Mouse (Mus musculus): ENCODE results near the gene Large1.
"Not testable (repeated sequence)": the region's sequence is repeated elsewhere in the genome, so short reads cannot be mapped to it uniquely, and the experiment has no call there.

The Large1 gene

DNA sequence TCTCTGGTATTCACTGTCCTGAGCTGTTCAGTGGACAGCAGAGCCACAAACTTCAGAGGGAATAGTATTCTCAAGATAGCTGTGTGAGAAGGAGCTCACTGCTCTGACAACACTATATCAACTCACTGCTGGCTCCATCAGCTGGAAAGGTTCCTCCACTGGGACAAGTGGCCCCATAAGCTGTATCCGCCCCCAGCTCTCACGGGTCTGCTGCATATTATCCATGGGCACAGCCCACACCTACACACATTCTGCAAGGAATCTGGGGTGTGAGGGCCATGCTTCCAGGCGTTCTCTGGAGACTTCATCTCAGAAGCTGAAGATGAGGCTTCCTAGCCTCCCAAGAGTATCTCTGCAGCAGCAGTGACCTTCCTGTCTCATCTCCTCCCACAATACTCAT is 50.4 kb downstream of the Large1 start:
- in situ Hi-C loops (cut with MboI, MseI), result no loop called here

DNA sequence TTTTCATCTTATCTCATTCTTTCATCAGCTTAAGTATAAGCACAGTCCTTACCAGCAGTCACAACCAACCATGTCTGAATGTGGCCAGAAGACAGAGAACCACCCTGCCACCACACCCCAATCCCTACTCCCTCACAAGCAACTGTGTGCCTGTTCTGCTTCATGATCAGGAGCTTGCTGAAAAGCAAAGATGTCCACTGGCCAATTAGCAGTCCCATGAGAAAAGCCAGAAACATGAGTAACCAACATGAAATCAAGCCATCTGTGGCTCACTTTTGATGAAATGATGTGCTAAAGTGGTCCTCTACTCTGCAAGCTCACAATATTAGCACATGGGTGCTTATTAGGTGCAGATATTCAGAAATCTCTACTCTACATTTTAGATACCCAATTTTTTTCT is 57.8 kb downstream of the Large1 start:
- in situ Hi-C loops (cut with MboI, MseI), result no loop called here

DNA sequence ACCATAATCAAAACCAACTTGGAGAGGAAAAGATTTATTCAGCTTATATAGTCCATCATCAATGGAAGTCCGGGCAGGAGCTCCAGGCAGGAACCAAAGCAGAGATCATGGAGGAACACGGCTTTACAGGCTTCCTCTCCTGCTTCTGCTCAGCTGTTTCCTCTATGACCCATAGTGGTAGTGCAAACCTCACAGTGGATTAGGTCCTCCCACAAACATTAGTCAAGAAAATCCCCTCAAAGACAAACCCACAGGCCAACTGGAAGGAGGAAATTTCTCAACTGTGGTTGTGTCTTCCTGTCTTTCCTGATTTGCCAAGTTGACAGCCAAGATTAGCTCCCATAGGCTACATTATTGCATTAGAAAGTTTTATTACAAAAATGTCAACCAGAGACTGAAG is 59.7 kb downstream of the Large1 start:
- in situ Hi-C loops (cut with MboI, MseI), result no loop called here

DNA sequence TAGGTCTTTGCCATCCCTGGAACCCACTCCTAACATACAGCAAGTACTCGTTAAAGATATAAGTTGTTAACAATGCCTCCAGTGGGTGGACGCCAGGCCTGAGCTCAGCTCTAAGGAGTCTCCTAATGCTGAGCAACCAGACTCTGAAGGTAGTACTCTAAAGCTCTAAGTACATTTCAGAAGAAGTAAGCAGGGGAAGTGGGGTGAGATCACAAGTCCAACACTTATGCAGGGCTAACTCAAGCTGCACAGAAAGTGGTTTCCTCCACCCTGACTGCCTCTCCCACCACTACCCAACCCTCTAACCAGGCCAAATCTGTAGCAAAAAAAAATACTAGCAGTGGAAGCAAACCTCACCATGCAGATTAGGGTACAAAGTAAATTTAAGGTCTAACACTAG is 61.7 kb downstream of the Large1 start:
- in situ Hi-C loops (cut with MboI, MseI), result no loop called here

DNA sequence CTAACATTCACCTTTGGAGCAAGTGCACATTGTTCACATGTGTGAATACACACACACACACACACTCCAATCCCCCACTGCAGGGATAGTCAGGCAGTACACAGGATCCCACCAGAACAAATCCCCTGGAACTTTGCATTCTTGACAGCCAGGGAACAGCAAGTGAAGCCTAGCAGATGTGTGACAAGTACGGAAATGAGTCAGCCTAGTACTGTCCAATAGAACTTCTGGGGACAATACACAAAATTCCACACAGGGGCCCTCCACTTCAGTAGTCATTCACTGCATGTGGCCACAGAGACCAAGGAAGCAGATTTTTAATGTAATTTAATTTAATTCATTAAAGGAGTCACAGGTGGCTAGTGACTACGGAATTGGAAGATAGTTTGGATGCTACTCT is 62.7 kb downstream of the Large1 start:
- in situ Hi-C loops (cut with MboI, MseI), result no loop called here

DNA sequence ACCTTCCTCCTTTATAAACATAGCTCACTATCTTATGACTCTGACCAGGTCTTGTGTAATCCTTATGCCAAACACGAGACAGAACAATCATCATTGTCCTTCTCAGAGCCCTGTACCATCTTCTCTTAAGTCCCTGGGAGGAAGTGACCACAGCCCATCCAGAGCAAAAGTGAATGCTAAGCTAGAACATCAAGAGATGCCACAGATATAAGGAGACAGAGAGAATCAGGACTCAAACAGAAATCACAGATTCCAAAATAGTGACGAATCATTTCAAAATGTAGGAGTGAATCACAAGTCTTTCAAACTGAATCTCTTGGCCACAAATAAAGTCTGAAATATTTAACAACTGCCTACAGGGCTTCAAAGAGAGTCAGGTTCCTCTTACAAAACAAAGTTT is 63.5 kb downstream of the Large1 start:
- in situ Hi-C loops (cut with MboI, MseI), result no loop called here

DNA sequence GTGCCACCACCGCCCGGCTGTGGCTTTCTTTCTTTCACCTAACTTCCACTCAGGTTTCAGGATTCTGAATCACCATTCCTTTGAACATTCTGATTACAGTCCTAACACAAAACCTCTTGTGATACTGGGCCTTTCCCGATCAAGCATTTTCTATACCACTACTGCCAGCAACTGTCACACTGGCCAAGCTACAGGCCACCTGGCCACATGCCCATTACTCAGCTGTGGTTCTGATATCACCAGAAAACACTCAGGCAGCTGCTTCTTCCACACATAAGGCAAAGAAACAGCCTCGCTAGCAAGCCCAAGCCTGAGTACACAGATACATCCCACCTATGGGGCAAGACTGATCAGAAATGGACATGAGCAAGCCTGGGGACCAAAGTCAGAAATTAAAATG is 71.3 kb downstream of the Large1 start:
- in situ Hi-C loops (cut with MboI, MseI), result no loop called here

DNA sequence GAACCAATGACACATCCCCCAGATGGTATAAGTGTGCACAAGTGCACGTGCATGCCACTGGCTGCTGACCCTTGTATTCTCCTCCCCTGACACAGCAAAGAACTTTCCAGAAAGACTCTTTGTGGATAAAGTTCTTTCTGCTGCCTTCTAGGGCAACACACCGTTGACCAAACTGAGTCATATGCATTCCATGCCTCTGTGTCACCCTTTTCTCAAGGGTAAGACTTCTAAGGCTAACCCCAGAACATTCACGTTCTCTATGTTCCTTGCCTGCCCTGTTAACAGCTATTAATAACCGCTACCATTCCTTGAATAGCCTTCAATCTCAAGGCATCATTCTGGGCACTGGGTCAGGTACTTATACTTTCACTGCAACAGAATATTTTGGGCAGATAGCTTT is 77.3 kb downstream of the Large1 start:
- in situ Hi-C loops (cut with MboI, MseI), result no loop called here

DNA sequence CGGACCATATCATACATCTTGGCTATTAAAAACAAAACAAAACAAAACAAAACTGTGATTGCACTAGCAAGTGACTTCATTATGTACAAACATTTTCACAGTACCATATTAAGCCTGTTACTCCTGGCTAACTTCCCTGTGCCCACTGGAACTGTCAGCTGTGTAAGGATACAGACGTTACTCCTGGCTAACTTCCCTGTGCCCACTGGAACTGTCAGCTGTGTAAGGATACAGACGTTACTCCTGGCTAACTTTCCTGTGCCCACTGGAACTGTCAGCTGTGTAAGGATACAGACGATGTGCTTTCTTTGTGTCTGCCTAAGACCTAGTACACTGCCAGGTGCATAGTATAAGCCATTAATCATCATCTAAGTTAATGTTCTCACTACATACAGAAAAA is 77.9 kb downstream of the Large1 start:
- in situ Hi-C loops (cut with MboI, MseI), result not testable (repeated sequence)

DNA sequence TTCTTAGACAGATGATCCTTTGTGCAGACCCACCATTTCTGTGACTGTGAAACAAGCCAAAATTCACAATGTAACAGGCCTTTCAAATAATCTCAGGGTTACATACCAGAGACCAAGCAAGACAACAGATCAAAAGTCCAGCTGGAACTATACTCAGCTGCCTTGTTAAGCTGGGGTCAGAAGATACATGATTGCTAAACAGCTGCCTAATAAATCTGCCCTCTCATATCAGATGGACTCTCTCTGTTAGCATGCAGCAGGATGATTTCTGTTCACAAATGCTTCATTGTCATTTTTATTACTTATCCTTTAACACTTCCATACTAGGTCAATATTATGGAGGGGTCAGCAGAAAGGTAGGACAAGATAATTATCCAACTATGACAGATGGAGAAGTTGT is 80.2 kb downstream of the Large1 start:
- in situ Hi-C loops (cut with MboI, MseI), result no loop called here

DNA sequence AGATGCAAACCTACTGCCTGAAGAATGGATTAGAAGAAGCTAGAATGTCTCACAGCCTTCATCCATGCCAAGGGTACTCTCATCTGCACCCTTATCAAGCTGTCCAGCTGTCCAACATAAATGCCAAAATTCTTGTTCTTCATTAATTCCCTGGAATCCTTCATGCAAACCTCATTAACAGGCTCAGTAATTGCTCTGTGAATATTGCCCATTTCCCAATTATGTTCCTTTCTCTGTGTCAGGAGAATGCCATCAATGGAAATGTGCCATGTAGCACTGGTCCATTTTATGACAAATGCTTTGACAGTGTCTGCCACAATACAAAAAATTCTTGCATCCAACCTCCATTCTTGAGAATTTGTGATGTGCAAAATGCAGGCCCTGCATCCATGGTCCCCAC is 82.3 kb downstream of the Large1 start:
- in situ Hi-C loops (cut with MboI, MseI), result no loop called here

DNA sequence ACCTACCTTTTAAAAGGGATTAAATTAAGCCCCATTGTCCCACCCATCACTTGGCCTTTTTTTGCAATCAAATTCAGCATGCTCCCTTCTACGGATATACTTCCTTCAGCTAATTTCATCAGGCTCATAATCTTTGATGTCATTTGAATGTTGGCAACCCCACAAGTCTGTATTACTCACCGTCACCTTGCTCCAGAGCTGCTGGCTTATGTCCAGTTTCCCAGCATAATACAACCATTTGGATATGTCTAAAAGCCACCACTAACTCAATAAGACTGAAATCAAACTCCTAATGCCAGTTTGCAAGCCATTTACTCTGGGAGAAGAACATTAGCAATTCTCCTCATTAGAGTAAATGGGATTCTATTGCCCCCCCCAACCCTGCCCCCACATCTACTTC is 95.4 kb downstream of the Large1 start:
- in situ Hi-C loops (cut with MboI, MseI), result no loop called here

DNA sequence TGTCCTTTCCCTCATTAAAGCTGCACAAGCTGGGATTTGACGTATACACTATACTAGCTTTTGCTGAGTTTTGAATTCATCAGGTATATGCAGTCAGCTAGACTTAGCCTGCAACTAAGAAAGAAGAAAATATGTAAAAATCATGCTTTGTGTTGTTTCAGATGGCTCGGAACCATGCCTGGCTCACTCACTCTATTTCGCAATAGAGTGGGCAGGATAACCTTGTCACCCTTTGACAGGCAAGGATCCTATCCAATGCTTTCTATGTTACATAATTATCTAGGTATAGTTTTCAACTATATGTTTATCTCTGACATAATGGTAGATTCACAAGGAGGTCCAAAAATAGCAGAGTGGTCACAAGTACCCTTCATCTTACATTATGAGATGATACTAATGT is 109.2 kb downstream of the Large1 start:
- in situ Hi-C loops (cut with MboI, MseI), result no loop called here

DNA sequence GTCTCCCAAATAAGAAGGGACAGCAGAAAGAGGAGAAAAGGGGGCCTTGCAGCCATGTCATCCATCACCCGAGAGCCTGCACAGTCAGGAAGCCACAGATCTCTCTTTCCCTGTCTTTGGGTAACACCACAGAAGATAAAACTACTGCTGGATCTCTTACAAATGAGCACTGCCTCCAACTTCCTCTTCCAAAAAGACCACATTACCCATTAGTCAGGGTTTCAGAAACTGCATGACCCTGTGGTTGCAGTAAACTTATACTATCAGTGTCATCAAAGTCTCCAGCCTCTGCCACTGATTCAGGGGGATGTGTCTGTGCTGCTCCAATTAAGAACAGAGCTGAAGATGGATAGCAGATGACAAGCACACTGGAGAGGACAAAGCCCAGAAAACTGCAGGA is 111.3 kb downstream of the Large1 start:
- in situ Hi-C loops (cut with MboI, MseI), result no loop called here

DNA sequence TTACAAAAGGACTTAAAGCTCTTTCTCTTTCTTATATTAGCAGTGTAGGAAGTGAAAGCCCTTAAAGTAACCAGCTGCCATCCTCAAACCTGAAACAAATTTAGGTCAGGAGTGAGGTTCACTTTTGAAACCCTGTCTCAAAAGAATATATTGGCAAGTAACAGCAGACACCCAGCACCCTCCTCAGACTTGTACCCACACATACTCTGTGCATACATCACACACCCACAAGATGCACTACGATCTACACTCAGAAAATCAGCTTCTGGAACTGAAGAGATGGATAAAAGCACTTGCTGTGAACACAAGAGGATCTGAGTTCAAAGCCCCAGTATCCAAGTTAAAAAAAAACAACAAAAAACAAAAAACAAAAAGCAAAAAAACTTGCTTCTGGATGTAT is 119.1 kb downstream of the Large1 start:
- in situ Hi-C loops (cut with MboI, MseI), result no loop called here

DNA sequence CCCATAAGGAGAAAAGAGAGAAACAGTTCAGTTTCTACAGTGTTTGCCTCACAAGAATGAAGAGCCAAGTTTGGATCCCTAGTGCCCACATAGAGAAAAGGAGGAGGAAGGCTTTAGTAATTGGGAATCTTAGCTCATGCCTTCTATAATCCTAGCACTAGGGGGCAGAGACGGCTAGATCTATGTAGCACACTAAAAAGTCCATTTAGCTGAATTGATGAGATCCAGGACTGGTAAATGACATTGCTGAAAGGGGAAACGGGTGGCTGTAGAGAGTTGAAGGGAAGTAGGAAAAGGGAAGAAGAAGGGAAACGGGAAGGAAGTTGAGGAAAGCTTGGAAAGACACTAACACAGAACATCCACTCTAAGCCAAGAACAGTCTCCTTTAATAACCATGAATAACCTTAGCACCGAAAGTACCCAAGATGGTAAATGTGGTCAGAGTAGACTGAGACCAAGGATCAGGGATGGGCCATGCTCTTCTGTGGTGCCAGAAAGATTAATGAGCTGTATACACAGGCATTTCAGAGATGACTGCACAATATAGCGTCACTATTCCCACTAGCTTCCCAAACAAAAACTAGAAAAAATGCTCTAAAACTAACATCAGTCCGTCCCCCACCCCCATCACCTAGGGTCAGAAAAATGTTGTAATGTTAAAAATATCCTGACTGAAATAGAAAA is 119.8 kb downstream of the Large1 start:
- in situ Hi-C loops (cut with MboI, MseI), result no loop called here

DNA sequence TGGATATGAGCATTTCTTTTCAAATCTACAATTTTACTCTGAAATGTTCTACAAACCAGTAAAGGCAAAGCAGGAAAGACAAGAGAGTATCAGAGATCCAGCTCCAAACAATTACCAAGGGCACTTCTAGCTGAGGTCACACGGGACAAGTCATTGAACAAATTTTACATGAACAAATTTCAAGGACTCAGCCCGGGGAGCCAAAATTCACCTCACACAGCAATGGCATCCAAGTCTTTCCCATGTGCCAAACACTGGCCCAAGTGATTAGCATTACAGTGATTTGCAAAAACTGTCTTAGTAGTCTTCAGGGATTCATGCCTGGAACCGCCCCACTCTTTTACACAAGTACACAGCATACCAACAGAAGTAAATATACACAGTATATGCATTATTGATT is 126.5 kb downstream of the Large1 start:
- in situ Hi-C loops (cut with MboI, MseI), result no loop called here

DNA sequence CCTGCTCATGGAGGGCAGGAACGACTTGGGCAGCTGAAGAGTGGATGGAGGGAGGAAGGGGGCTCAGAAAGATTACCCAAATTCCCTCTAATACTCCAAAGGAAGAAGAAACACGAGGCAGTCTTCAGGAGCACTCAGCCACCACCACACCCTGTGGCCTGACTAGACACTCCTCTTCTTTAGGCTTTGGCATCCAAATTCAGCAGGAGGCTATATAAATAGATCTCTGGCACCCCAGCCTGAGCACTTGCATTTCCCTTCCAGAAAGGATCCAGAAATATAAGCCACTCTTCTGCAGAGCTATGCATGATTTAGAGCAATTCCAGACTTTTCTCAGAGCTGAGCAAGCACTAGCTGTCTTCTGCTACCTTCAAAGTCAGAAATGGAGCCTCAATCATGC is 127.7 kb downstream of the Large1 start:
- in situ Hi-C loops (cut with MboI, MseI), result no loop called here

DNA sequence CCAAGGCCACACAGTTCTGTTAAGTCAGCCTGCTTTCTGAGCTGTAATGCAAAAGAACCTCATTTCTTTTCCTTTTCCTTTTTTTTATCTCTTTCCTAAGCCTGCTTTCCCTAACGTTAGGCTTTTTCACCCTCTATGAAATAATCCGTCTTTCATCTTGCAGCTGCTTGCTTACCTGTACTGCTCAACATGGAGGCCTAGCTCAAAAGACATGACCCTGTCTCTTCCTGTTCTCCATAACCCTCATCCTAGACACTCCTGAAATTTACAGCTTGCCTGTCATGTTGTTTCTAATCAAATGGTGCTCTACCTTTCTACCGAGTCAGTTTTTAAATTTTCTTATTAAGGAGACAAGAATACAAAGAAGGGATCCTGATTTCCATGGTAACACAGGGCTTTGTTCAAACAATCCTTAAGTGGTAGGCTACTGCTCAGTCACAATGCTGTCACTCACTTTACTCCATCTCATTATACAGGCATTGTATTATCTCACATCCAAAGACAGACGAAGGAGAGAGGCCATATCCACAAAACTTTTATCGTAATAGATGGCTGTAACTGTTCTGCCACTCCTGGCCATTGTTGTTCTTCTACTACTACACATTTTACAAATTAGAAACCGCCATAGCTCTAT is 134.0 kb downstream of the Large1 start:
- in situ Hi-C loops (cut with MboI, MseI), result no loop called here

DNA sequence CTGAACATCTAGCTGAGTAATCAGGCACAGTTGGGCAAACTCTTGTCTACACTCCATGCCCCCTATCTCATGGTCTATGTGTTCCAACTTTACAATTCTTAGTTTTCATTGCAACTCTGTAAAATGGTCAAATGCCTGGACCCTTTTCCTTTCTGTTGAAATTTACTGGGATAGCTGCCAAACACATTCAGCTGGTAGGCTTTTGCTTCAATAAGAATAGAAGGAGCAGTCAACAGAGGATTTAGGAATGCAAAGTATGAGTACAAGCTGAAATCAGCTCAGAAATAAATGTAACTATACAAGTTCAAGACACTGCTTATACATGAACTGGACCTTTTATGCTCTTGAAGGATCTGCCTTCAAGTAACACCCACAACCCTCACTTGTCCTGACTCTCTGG is 146.5 kb downstream of the Large1 start:
- in situ Hi-C loops (cut with MboI, MseI), result no loop called here

DNA sequence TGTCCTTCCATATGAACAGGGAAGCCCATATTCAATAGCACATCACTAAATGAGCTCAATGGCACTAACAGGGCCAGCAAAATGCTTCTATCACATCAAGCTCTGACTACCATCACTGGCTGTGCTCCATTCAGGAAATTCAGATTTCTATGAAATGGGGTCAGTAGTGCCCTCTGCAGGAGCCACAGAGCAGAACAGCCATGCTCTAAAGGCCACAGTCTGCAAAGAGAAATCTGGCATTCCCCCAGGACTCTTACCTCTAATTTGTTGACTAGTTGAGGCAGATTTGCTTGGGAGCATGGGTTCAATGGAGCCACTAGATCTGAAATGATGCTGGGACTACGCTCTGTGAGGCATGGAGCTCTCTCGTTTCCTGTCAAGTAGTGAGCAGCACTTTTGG is 151.5 kb downstream of the Large1 start:
- in situ Hi-C loops (cut with MboI, MseI), result no loop called here

DNA sequence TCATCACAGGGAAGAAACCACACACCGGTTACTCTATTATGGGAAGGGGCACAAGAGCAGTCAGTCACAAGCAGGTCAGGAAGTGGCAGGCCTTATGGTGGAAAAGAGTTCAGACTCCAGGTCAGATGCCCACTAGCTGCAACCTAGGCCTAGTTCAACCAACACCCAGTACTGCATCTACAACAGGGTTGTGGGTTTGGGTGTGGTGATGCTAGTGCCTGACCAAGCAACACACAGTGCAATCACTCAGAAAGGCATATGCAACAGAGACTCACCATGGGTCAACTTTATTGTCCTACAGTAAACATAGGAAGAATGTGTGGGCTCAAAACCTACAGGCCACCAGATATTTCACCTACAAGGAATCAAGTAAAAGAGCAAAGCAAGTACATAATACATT is 155.6 kb downstream of the Large1 start:
- in situ Hi-C loops (cut with MboI, MseI), result no loop called here

DNA sequence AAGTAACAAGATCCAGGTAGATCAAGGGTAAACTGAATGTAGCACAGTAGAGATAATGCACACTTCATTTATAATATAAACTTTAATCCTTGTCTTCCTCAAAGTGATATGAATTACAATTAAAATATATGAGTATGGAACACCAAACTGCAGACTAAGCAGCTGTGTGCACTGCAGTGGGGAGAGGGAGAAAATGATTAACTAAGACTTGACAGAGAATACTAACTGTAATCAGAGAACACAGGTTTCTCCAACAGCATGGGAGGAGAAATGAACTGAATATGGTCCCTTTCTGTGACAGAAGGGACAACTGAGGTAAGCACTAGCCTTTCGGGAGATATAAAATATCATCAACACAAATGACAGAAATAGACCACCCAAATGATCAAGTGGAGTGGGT is 164.7 kb downstream of the Large1 start:
- in situ Hi-C loops (cut with MboI, MseI), result no loop called here

DNA sequence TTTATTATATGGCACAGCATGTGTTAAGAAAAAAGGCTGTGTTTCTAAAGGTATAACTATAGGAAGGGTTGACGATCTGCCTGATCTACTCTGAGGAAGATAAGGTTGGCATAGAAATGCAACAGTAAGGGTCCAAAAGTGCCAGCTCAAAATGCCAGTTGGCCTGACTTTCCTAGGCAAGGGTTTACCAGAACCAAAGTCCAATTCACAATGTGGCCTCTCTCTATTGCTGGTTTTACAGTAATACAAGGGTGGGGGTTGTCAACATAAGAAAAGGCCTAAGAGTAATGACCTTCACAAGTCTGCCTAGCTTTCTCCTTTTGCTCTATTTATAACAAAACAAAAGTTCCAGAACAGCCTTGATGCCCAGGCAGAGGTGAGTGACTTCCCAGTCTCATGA is 166.0 kb downstream of the Large1 start:
- in situ Hi-C loops (cut with MboI, MseI), result no loop called here
